Mouse (Mus musculus): Measurements from ENCODE around the gene Dclk2. TPM values are rescaled to one million over a fixed set of nuclear protein-coding genes. Genes with fewer than 3 reads are reported as not detected.

Dclk2 gene
- polyA plus RNA-seq, 1 experiment, result 7.2 TPM

DNA sequence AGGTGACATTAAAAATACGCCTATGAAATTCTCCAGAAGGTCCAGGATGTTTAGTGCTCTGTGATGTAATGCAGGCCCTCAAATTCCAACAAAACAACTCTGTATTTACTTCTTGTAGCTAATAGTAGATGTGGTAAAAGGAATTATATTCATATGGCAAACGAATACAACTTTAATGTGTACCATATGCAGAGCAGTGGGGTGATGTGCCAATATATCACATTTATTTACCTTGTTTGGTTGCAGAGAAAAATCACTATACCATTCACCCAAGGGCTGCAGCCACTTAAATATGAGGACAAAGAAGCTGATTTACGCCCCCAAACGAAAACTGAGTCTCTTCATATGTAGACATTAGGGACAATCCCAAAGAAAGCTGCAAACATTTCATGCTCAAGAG lies 158.2 kb downstream of the Dclk2 start:
- TF ChIP-seq GATA1 (IDR thresholded peaks at IDR 0.05; ENCODE audit: low read length) (no peak), TAL1 (IDR thresholded peaks at IDR 0.05; ENCODE audit: low read length) (no peak)
- Histone ChIP-seq H3K4me1 (ENCODE audit: control insufficient read depth) (no peaks in the 10 kb centered on the region), H3K4me3 (replicated peaks) (no peak overlapping the region), H3K9me3 (ENCODE audit: control insufficient read depth, low read length) (no peaks in the 10 kb centered on the region), H3K36me3 (ENCODE audit: control insufficient read depth) (no peaks in the 10 kb centered on the region; the same call in 1 of the 2 replicates), H3K27me3 (ENCODE audit: control insufficient read depth) (no peaks in the 10 kb centered on the region)

DNA sequence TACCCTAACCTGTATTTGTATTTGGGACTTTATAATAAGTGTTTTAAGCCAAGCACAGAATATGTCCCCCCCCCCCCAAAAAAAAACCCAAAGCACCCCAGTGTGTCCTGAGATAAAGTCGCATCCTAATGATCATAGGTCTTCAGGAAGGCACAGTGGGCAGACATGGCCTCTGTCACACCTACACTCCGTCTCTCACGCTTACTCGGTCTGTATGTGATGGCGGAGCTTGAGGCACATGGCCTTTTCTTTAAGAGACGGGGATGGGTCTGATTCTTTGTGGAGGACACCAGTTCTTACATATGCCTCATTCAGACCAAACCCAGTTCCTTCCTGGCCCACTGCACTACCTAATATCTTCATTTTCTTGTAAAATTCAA lies 158.6 kb downstream of the Dclk2 start:
- Histone ChIP-seq H3K27me3 (ENCODE audit: control insufficient read depth) (no peaks in the 10 kb centered on the region), H3K36me3 (ENCODE audit: control insufficient read depth) (no peaks in the 10 kb centered on the region; the same call in 1 of the 2 replicates), H3K9me3 (ENCODE audit: control insufficient read depth, low read length) (no peaks in the 10 kb centered on the region), H3K4me3 (replicated peaks) (no peak overlapping the region), H3K4me1 (ENCODE audit: control insufficient read depth) (no peaks in the 10 kb centered on the region)
- TF ChIP-seq TAL1 (IDR thresholded peaks at IDR 0.05; ENCODE audit: low read length) (no peak), GATA1 (IDR thresholded peaks at IDR 0.05; ENCODE audit: low read length) (no peak)

DNA sequence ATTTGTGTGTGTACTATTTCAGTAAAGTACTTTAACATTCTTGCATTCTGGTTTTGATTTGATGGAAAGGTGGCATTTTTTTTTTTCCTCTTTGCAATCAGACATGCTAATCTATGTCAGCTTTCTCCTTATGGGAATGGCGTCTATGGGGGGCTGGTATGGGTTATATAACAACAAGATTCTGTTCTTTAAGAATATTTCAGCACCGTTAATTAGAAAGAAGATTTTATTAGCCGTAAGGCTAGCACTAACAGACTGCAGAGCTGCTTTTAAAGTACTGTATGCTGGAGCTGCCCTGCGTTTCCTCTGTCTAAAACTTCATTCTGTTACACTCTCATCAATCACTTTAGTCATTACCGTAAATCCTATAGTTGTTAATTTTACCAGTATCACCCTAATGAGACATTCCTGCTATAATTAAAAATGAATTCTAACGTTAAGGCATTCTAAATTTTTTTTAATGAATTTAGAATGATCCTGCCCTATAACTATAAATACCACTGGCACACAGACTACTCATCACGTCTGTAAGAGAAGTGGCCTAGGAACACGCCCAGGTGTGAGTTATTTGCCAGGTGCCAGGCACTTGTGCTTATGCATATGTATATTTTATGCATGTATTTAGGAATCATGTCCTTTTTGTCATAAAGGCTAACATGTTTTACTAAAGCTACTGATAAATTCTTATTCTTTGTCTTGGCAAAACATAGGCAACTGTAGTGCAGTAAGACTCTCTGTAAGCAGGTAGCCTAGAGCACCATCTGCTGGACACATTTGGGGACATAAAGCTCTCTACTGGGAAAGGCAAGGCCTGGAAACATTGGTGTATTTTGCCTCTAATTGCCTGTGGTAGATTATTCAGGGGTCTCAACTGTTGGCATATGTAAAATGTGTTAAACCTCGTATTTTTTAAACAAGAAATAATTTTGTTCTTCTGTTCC lies 159.3 kb downstream of the Dclk2 start:
- no peaks in the 10 kb centered on the region; the same call in 1 of the 2 replicates for H3K36me3 ChIP-seq (ENCODE audit: control insufficient read depth)
- TF ChIP-seq TAL1 (IDR thresholded peaks at IDR 0.05; ENCODE audit: low read length), result no peak
- no peak for TF ChIP-seq GATA1 (IDR thresholded peaks at IDR 0.05; ENCODE audit: low read length)
- no peaks in the 10 kb centered on the region for H3K9me3 ChIP-seq (ENCODE audit: control insufficient read depth, low read length)
- H3K4me1 ChIP-seq (ENCODE audit: control insufficient read depth), result no peaks in the 10 kb centered on the region
- H3K27me3 ChIP-seq (ENCODE audit: control insufficient read depth), result no peaks in the 10 kb centered on the region
- no peak overlapping the region for H3K4me3 ChIP-seq (replicated peaks)

DNA sequence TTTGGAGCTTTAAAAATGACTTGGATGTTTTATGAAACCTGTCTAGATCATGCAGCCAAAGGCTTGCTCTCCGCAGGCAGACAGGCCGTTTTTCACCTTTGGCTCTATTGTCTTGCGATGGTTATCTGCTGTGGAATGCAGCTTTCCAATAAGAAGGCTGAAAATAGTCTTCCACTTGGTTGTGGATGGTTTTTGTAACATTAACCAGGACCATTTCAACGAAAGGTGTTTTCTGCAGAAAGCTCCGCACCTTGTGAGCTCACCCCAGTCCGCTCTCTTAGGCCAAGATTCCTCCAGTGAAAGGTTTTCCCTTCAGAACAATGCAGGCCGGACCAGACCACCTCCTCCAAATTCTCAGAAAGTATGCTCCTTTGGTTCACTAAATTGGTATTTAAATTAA lies 160.2 kb downstream of the Dclk2 start:
- H3K4me3 ChIP-seq (replicated peaks), result no peak overlapping the region
- no peaks in the 10 kb centered on the region for H3K27me3 ChIP-seq (ENCODE audit: control insufficient read depth)
- no peaks in the 10 kb centered on the region for H3K9me3 ChIP-seq (ENCODE audit: control insufficient read depth, low read length)
- TF ChIP-seq TAL1 (IDR thresholded peaks at IDR 0.05; ENCODE audit: low read length) (no peak), GATA1 (IDR thresholded peaks at IDR 0.05; ENCODE audit: low read length) (no peak)
- H3K4me1 ChIP-seq (ENCODE audit: control insufficient read depth), result no peaks in the 10 kb centered on the region
- H3K36me3 ChIP-seq (ENCODE audit: control insufficient read depth), result no peaks in the 10 kb centered on the region; the same call in 1 of the 2 replicates

DNA sequence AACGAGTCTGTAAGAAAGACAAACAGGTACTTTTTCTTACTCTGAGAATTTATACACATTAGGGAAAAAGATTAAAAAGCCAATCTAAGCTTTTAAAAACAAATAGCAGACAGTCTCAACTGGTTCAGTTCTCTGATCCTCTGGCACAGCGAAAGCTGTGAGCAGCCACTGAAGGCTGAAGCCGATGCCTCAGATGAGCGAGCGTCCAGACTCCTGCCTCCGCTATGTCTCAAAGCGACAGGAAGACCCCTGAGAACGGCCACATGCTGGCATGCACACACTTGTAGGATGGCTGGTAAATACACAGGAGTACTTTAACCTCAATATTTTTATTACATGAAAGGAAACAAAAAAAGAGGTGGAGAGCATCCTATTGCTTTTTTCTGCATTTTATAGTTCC lies 160.8 kb downstream of the Dclk2 start:
- Histone ChIP-seq H3K4me3 (replicated peaks) (no peak overlapping the region), H3K9me3 (ENCODE audit: control insufficient read depth, low read length) (no peaks in the 10 kb centered on the region), H3K4me1 (ENCODE audit: control insufficient read depth) (no peaks in the 10 kb centered on the region), H3K36me3 (ENCODE audit: control insufficient read depth) (no peaks in the 10 kb centered on the region; the same call in 1 of the 2 replicates), H3K27me3 (ENCODE audit: control insufficient read depth) (no peaks in the 10 kb centered on the region)
- TF ChIP-seq TAL1 (IDR thresholded peaks at IDR 0.05; ENCODE audit: low read length) (no peak), GATA1 (IDR thresholded peaks at IDR 0.05; ENCODE audit: low read length) (no peak)

DNA sequence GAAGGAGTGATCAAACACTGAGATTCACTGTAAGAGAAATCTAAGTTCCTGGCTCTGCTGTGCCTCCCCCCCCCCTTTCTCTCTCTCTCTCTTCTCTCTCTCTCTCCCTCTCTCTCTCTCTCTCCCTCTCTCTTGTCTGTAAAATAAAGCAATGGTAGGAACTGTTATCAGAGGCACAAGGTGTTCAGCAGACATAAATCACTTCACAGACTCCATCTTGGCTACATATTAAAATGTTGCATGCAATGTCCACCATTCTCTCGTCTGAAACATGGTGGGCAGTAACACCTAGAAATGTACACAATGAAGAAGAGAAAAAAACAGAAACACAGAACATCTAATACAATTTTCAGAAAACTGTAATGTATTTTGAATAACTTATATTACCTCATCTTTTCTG lies 161.3 kb downstream of the Dclk2 start:
- Histone ChIP-seq H3K9me3 (ENCODE audit: control insufficient read depth, low read length) (no peaks in the 10 kb centered on the region), H3K27me3 (ENCODE audit: control insufficient read depth) (no peaks in the 10 kb centered on the region), H3K4me3 (replicated peaks) (no peak overlapping the region), H3K36me3 (ENCODE audit: control insufficient read depth) (no peaks in the 10 kb centered on the region; the same call in 1 of the 2 replicates), H3K4me1 (ENCODE audit: control insufficient read depth) (no peaks in the 10 kb centered on the region)
- TF ChIP-seq GATA1 (IDR thresholded peaks at IDR 0.05; ENCODE audit: low read length), result no peak

DNA sequence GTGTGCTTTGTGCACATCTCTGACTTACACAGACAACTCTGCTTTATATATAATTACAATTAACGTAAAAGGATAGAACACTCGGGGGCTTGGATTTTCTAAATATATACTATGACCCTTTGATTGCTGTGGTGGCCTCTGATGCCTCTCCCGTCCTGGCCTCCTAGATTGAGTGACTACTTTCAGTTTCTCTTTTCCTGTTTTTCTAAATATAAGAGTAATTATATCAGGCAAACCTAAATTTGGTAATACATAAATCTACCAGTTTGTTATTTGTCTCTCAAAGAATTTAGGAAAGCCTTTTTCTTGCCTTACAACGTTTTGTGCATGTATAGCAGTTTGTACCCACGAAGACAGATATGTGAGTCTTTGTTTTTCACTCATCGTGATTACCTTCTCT lies 161.9 kb downstream of the Dclk2 start:
- Histone ChIP-seq H3K9me3 (ENCODE audit: control insufficient read depth, low read length) (no peaks in the 10 kb centered on the region), H3K4me3 (replicated peaks) (no peak overlapping the region), H3K36me3 (ENCODE audit: control insufficient read depth) (no peaks in the 10 kb centered on the region), H3K4me1 (ENCODE audit: control insufficient read depth) (no peaks in the 10 kb centered on the region), H3K27me3 (ENCODE audit: control insufficient read depth) (no peaks in the 10 kb centered on the region)
- no peak for TF ChIP-seq GATA1 (IDR thresholded peaks at IDR 0.05; ENCODE audit: low read length)
- no peak for TF ChIP-seq TAL1 (IDR thresholded peaks at IDR 0.05; ENCODE audit: low read length)

DNA sequence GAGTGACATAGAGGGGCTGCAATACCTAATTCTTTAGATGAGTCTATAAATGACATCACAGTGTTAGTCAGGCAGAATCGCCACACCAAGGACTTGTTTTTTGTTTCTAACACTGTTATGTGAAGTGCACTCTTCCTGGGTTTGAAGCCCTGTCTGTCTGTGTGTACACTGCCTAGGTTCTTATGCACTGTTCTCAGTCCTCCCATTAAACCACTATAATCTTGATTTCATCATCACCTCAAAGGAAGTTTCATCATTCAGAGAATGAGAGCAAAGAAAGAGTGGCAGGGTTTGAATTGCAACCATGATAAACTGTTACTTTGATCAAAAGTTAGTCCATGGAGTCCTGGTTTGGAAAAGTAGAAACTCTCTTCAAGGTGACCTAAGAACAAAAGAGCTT lies 164.1 kb downstream of the Dclk2 start:
- H3K4me1 ChIP-seq (ENCODE audit: control insufficient read depth), result no peaks in the 10 kb centered on the region
- H3K9me3 ChIP-seq (ENCODE audit: control insufficient read depth, low read length), result no peaks in the 10 kb centered on the region
- no peaks in the 10 kb centered on the region for H3K36me3 ChIP-seq (ENCODE audit: control insufficient read depth)
- H3K4me3 ChIP-seq (replicated peaks), result no peak overlapping the region
- TF ChIP-seq TAL1 (IDR thresholded peaks at IDR 0.05; ENCODE audit: low read length), result no peak
- TF ChIP-seq GATA1 (IDR thresholded peaks at IDR 0.05; ENCODE audit: low read length), result no peak
- H3K27me3 ChIP-seq (ENCODE audit: control insufficient read depth), result no peaks in the 10 kb centered on the region

DNA sequence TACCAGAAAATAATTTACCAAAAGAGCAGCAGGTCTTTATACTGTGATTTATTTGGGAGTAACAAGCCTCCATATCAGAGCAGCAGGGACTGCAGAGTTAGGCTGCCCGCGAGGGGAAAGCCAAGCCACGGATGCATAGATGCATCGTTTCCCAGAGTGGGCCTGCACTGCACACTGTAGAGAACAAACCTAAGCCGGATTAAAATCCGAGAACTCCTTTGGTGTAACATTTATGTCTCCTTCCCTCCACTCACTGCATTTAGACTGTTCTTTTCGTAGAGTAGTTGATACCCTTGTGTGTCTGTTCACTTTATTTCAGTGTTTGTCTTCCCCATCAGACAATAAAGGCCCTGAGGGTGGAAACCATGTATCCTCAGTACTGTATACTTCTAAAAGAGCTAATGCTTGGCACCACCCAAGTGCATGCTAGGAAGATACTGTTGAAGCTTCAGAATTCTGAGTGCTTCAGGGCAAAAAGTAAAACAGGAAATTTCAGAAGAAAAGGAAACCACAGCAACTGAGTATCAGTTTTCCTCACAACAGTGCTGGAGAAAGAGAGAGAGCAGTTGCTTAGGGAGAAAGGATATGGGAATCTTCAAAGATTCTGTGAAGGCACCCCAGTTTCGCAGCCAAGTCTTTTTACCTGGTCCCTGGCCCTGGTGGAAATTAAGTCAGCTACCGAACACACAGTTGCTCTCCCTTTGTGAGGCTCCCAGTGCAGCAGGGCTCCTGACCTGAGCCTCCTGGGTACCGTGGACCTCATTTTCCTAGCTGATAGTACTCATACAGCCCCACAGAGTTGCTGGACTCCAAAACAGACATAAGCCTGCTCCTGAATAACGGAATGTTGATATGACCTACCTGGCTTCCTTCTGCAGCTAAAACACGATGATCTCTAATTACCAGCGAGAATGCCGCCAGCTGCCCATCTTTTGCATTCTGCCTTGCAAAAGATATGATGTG lies 165.8 kb downstream of the Dclk2 start:
- Histone ChIP-seq H3K36me3 (ENCODE audit: control insufficient read depth) (no peaks in the 10 kb centered on the region), H3K9me3 (ENCODE audit: control insufficient read depth, low read length) (no peaks in the 10 kb centered on the region), H3K4me1 (ENCODE audit: control insufficient read depth) (no peaks in the 10 kb centered on the region), H3K27me3 (ENCODE audit: control insufficient read depth) (no peaks in the 10 kb centered on the region), H3K4me3 (replicated peaks) (no peak overlapping the region)
- TF ChIP-seq TAL1 (IDR thresholded peaks at IDR 0.05; ENCODE audit: low read length) (no peak), GATA1 (IDR thresholded peaks at IDR 0.05; ENCODE audit: low read length) (no peak)
